Mouse (Mus musculus) lung, embryonic 14.5 days (tissue): ENCODE data around the gene Hyal1. TPM values are rescaled to one million over a fixed set of nuclear protein-coding genes. Genes with fewer than 3 reads are reported as not detected.
A peak's percentile ranks its signal among the peaks of the same experiment; 100 is the strongest.

Experiments used
- ATAC-seq: fragments of 200-750 bp; cut with Nextera tagmentation; 2 replicates; pipeline ENCODE4 v1.8.0; 2017; ENCODE audit warnings: mild to moderate bottlenecking, moderate TSS enrichment, moderate library complexity; ENCODE audit not compliant: insufficient read depth
- DNase-seq: peaks from one replicate; pipeline ENCODE4 v3.0.0-alpha.2; 2015
- H3K27ac ChIP-seq: fragments of 300-500 bp; sonication (generic); 2 replicates; pipeline ENCODE4 v1.5.1; 2014; ENCODE audit warnings: low read depth, mild to moderate bottlenecking, moderate library complexity
- H3K27me3 ChIP-seq: fragments of 300-500 bp; sonication (generic); 2 replicates; pipeline ENCODE4 v1.6.1; 2014; ENCODE audit warnings: low read length, control low read depth; ENCODE audit not compliant: insufficient read depth
- H3K36me3 ChIP-seq: fragments of 300-500 bp; sonication (generic); 2 replicates; pipeline ENCODE4 v1.6.1; 2014; ENCODE audit warnings: control low read depth; ENCODE audit not compliant: insufficient read depth
- H3K4me1 ChIP-seq: fragments of 300-500 bp; sonication (generic); 2 replicates; pipeline ENCODE4 v1.6.1; 2014; ENCODE audit warnings: antibody characterized with exemption, control low read depth; ENCODE audit not compliant: insufficient read depth
- H3K4me2 ChIP-seq: fragments of 300-500 bp; sonication (generic); 2 replicates; pipeline ENCODE4 v1.6.1; 2014; ENCODE audit warnings: mild to moderate bottlenecking
- H3K4me3 ChIP-seq: fragments of 300-500 bp; sonication (generic); 2 replicates; pipeline ENCODE4 v1.5.1; 2014; ENCODE audit warnings: low read depth, low read length
- H3K9ac ChIP-seq: fragments of 300-500 bp; sonication (generic); 2 replicates; pipeline ENCODE4 v1.6.1; 2014
- H3K9me3 ChIP-seq: fragments of 300-500 bp; sonication (generic); 2 replicates; pipeline ENCODE4 v1.6.1; 2016; ENCODE audit warnings: low read depth, low read length, control low read depth
- CTCF ChIP-seq: IDR thresholded peaks from 2 replicates; pipeline ENCODE4 v1.5.1; 2016; ENCODE audit warnings: antibody characterized with exemption, low read depth
- whole genome bisulfite sequencing: fragments of 180-500 bp; shearing (Covaris S2); extraction: QIAGEN DNeasy Blood & Tissue Kit; methylation state at CpG from one replicate; pipeline ENCODE4 v1.1.7; 2014; 5-methylcytosine and 5-hydroxymethylcytosine counted together
- polyA plus RNA-seq: library from polyadenylated mRNA; unstranded; fragments of >200 nt; fragmentation: Nextera tagmentation; extraction: Ambion mirVana; gene quantifications from 2 replicates; pipeline ENCODE4 v1.2.1, GENCODE M21; 2014

Hyal1 gene
- polyA plus RNA-seq, 1 experiment from 2014 or later: 5.9 TPM

DNA sequence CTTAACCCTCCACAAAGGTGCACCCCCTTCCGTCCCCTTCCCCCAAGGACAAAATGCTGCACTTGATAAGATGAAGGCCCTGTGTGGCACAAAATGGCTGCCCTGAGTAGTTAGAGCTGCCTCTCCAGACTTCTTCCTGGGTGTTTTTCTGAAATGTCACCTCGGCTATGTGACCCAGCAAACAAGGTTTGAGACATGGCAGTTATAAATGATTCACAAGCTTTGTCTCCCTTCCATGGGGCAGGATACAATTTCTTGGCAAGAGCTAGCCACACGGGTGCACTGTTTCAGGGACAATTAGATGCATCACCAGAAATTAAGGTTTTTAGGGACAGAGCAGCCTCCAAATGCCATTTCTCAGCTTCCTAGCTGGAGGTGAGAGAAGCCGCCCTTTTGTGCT, 36.3 kb upstream of the Hyal1 start:
- peaks cover 59% of the 10 kb centered on the region for H3K36me3 ChIP-seq
- DNase-seq (no peak), ATAC-seq (no peak)
- H3K9me3 ChIP-seq: no peaks in the 10 kb centered on the region
- 60% methylated on average over 4 of the region's 4 CpGs for WGBS
- no peak overlapping the region for H3K4me3 ChIP-seq
- no peak overlapping the region for H3K27ac ChIP-seq
- H3K4me2 ChIP-seq: peak overlapping the region; percentile 97; the same call in 1 of the 2 replicates
- peaks cover 19% of the 10 kb centered on the region for H3K4me1 ChIP-seq
- no peak for TF ChIP-seq CTCF
- H3K9ac ChIP-seq: no peak overlapping the region
- no peaks in the 10 kb centered on the region for H3K27me3 ChIP-seq

DNA sequence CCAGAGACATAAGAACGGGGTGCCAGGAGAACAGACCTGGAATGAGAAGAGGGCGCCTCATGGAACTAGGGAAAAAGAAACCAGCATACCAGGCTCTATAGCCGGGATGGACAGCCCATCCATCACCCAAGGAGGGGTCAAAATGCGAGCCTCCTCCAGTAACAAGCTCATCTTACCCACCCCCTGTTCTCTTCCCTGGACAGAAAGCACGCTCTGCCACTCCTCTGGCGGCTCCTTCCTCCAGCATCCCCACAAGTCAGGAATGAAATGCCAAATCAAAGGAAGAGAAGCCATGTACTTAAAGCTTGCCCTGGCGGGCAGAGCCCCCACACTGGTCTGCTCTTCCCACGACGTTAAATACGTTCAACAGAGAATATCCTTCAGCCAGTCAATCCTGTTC, 35.7 kb upstream of the Hyal1 start:
- Histone ChIP-seq H3K36me3 (peaks cover 62% of the 10 kb centered on the region), H3K4me3 (peak overlapping the region; percentile 63), H3K27ac (no peak overlapping the region; the same call in 1 of the 2 replicates), H3K9me3 (no peaks in the 10 kb centered on the region), H3K27me3 (no peaks in the 10 kb centered on the region), H3K4me1 (peaks cover 13% of the 10 kb centered on the region), H3K4me2 (peak overlapping the region; percentile 97), H3K9ac (peak overlapping the region; percentile 32)
- no peak; the same call in 1 of the 2 replicates for ATAC-seq
- TF ChIP-seq CTCF: no peak
- no peak for DNase-seq
- WGBS: 18% methylated on average over 10 of the region's 10 CpGs

DNA sequence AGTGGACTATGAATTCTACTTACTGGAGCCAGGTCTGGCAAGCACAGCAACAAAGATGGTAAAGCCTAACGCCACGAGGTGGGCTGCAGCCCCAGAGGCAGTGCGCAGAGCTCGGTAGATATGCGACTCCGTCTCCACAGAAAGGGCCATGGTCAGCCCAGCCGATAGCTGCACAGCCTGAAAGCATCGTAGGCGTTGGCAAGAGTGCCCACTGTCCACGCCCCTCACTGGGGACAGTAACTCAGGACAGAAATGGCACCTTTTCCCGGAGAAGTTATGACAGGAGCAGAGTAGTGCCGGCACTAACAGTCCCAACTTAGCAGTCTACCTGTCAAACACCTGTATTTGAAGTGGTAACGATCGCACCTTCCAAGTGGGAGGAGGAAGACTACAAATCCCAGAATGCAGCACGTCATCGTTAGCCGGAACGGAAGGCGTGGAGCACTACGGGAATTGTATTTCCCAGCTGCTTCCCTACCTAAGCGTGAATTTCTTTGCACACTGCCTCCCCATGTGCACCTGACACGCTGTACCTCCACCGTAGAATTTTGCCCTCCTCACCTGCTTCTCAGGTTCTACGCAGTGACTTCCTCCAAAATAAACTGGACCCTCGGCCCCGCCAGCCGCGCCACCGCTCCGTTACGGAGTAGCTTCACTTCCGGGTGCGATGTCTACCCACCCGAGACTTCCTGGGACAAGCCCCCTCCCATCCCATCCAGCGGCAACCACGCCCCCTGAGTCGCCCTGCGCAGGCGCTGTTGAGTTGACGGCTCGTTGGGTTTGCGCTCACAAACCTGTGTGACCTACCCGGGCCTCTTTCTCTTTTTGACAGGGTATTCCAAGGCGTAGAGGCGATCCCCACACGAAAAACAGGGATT, 35.0 kb upstream of the Hyal1 start, which contains the start of the genes Cyb561d2 and Nprl2:
TSS of gene Cyb561d2 (minus strand) at position 720 of the 878 bp plus-strand sequence.
TSS of gene Nprl2 (plus strand) at position 753 of the 878 bp plus-strand sequence.
- H3K4me1 ChIP-seq: peaks cover 9% of the 10 kb centered on the region; the same call in 1 of the 2 replicates
- WGBS: under 1% methylated on average over 46 of the region's 46 CpGs
- no peaks in the 10 kb centered on the region for H3K9me3 ChIP-seq
- DNase-seq (peak; percentile 96), ATAC-seq (peak; percentile 81)
- no peaks in the 10 kb centered on the region for H3K27me3 ChIP-seq
- peak within 1 kb of the TSS; percentile 18; the same call in 1 of the 2 replicates for H3K27ac ChIP-seq
- peak within 1 kb of the TSS; percentile 97 for H3K4me2 ChIP-seq
- TF ChIP-seq CTCF: no peak
- H3K9ac ChIP-seq: peak within 1 kb of the TSS; percentile 61
- peaks cover 59% of the 10 kb centered on the region for H3K36me3 ChIP-seq
- H3K4me3 ChIP-seq: peak within 1 kb of the TSS; percentile 63

DNA sequence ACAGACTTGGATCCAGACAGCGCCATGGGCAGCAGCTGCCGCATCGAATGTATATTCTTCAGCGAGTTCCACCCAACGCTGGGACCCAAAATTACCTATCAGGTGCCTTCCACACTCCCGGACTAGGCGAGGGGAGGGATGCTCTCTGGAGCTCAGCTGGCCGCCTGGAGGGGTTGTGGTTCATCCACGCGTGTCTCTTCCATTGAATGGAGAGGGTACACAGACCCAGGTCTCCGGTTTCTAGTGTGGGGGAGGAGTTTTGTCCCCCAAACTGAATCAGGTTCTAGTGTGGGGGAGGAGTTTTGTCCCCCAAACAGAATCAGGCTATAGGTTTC, 34.4 kb upstream of the Hyal1 start:
- no peak for DNase-seq
- H3K27ac ChIP-seq: peak overlapping the region; percentile 18; the same call in 1 of the 2 replicates
- H3K36me3 ChIP-seq: peaks cover 52% of the 10 kb centered on the region
- peak overlapping the region; percentile 97 for H3K4me2 ChIP-seq
- TF ChIP-seq CTCF: no peak
- 2% methylated on average over 11 of the region's 11 CpGs for WGBS
- no peaks in the 10 kb centered on the region for H3K9me3 ChIP-seq
- H3K9ac ChIP-seq: peak overlapping the region; percentile 61
- ATAC-seq: peak; percentile 33; the same call in 1 of the 2 replicates
- peak overlapping the region; percentile 63 for H3K4me3 ChIP-seq
- H3K27me3 ChIP-seq: no peaks in the 10 kb centered on the region
- peaks cover 11% of the 10 kb centered on the region for H3K4me1 ChIP-seq

DNA sequence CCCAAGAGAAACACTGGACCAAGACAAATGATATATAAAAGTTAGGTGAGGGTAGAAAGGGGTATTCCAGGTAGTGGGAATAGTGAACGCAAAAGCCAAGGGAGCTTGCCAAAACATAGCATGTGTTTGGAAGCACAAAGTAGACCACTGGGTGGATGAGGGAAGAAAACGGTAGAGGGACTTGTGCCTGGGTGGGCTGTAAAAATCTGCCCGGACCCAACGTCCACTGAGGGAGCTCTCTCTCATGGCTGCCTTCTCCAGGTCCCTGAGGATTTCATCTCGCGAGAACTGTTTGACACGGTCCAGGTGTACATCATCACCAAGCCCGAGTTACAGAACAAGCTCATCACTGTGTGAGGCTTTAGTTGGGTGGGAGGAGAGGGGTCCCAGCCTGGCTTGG, 34.0 kb upstream of the Hyal1 start:
- 33% methylated on average over 8 of the region's 8 CpGs for WGBS
- TF ChIP-seq CTCF: no peak
- peak overlapping the region; percentile 97 for H3K4me2 ChIP-seq
- DNase-seq (no peak), ATAC-seq (no peak)
- no peaks in the 10 kb centered on the region for H3K9me3 ChIP-seq
- no peak overlapping the region; the same call in 1 of the 2 replicates for H3K27ac ChIP-seq
- peak overlapping the region; percentile 61 for H3K9ac ChIP-seq
- H3K36me3 ChIP-seq: peaks cover 48% of the 10 kb centered on the region
- H3K4me3 ChIP-seq: peak overlapping the region; percentile 63
- no peaks in the 10 kb centered on the region for H3K27me3 ChIP-seq
- peaks cover 14% of the 10 kb centered on the region for H3K4me1 ChIP-seq

DNA sequence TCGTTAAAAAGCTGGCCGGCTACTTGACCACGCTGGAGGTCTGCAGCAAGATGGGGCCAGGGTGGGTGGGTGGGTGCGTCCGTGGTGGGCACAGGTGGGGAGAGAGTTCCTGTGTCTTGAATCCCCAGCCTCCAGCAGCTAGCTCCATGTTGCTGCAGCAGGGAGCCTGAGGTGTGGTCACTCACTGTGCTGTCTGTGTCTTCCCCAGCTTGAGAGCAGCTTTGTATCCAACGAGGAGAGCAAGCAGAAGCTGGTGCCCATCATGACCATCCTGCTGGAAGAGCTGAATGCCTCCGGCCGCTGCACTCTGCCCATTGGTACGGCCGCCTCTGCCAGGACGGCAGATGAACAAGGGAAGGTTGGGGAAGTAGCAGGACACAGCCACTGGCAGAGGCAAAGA, 33.4 kb upstream of the Hyal1 start:
- no peaks in the 10 kb centered on the region for H3K27me3 ChIP-seq
- H3K9me3 ChIP-seq: no peaks in the 10 kb centered on the region
- peaks cover 43% of the 10 kb centered on the region for H3K36me3 ChIP-seq
- ATAC-seq (no peak), DNase-seq (no peak)
- whole genome bisulfite sequencing: 72% methylated on average over 11 of the region's 11 CpGs
- no peak overlapping the region for H3K9ac ChIP-seq
- no peak overlapping the region for H3K4me2 ChIP-seq
- H3K4me1 ChIP-seq: peaks cover 14% of the 10 kb centered on the region
- H3K4me3 ChIP-seq: 0 out of 2 replicates have a peak overlapping the region, but pooled peaks have one; percentile 63
- TF ChIP-seq CTCF: no peak
- no peak overlapping the region for H3K27ac ChIP-seq

DNA sequence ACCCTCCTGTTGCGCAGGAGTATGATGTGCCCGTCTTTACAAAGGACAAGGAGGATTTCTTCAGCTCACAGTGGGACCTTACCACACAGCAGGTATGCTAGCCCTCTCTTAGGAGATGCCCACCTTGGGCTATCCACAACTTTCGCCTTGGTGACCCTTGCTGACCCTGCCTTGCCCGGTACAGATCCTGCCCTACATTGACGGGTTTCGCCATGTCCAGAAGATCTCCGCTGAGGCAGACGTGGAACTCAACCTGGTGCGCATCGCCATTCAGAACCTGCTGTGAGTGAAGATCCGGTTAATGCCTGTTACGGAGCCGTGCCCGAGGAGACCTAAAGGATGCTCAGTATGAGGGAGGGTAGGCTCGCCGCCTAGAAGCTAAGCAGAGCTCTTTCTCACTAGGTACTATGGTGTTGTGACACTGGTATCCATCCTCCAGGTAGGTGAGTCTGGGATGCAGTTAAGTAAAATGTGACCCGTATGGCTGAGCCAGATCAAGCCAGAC, 32.5 kb upstream of the Hyal1 start:
- DNase-seq (no peak), ATAC-seq (no peak)
- Histone ChIP-seq H3K9ac (no peak overlapping the region), H3K4me3 (no peak overlapping the region), H3K4me1 (peaks cover 14% of the 10 kb centered on the region), H3K4me2 (no peak overlapping the region), H3K36me3 (peaks cover 33% of the 10 kb centered on the region), H3K27me3 (no peaks in the 10 kb centered on the region), H3K9me3 (no peaks in the 10 kb centered on the region), H3K27ac (no peak overlapping the region)
- WGBS: 94% methylated on average over 17 of the region's 17 CpGs
- no peak for TF ChIP-seq CTCF
